Mouse (Mus musculus) lung, postnatal 0 days (tissue): ENCODE data around the gene Hoxd1.

Experiments
- CTCF ChIP-seq: IDR thresholded peaks from 2 replicates; pipeline ENCODE4 v1.5.1; 2016; ENCODE audit warnings: antibody characterized with exemption, mild to moderate bottlenecking
- EP300 ChIP-seq: IDR thresholded peaks from 2 replicates; pipeline ENCODE4 v1.6.1; 2016; ENCODE audit warnings: antibody characterized with exemption, mild to moderate bottlenecking, control low read depth

DNA sequence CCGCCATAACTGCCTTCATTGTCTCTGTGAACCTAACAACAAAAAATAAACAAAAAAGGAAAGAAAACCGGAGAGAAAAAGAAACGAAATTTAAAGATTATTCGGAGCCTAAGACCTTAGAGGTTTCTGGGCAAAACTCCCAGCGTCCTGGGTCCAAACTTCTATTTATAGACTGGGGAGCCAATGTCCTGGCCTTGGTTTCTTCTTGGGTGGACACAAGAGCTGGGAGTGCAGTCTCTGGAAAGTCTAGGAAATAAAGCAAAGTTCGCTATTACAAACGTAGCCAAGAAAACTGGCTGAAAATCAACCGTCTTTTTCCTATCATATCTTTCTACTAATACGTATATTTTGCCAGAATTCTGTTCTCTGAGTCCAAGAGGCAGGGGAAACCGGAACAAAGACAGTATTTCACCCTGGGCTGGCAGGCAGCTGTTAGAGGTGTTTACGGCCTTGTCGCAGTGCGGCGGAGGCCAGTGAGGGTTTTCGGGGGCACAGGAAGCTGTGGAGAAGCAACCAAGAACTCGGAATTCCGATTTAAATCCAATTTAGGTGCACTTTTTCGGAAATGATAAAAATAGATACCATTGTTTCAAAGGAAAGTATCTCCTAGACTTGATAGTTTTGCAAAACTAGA lies 48.5 kb upstream of the Hoxd1 start:
- TF ChIP-seq CTCF, result no peak
- TF ChIP-seq EP300, result no peak
